Mouse (Mus musculus) spleen, embryonic (tissue): ENCODE data around the gene Klf7.
"Not testable (repeated sequence)": the region's sequence is repeated elsewhere in the genome, so short reads cannot be mapped to it uniquely, and the experiment has no call there.

Experiments used
- CTCF ChIA-PET: fragments of 350-600 bp; sonication (Branson Sonifier 250); formaldehyde crosslinking; loops from one replicate; lab custom pipeline; 2022; lab: Charles Lee

The Klf7 gene

DNA sequence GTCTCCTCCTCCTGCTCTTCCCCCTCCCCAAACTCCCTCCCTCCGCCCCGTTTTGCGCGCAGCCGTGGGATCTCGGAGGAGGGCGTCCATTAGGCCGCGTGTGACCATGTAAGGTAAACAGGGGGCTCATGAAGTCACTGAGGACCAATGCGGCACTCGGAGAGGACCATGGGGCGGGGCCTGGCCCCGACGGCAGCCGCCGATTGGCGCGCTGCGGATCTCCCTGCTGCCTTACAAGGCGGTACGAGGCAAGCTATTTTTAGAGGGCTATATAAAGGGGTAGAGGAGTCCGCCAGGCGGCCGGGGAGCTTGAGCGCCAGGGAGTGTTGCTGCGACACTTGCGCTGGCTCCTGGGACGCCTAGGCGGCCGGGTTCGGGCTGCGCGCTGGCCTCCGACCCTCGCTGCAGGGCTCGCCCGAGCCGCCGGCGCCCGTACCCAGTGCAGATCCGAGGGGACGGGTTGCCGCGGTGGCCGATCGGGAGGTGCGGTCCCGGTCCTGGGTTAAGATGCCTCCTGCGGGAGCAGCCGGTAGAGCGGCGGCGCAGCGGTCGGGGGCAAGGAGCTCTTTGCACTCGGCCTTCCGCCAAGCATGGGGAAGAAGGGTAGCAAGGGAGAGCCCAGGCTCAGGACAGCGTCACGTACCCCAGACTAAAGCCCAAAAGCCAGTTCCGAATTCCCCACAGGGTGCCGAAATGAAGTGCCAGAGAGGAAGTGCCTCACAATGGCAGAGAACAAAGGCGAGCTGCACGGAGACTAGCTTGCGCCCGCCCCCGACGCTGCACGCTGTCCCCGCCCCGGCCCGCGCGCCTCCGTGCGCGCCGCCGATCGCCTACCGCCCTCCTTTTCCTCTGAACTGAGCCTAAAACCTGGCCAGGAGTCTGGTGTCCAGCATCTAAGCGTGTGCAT is at the start of gene Klf7:
Gene Klf7 (minus strand): TSS at position 724 of the 907 bp plus-strand sequence.
- CTCF ChIA-PET = interaction anchor here (0.6 to 0.8 kb wide), 2 partner anchors 168 to 181 kb away, joined by 4 to 6 read pairs; no protein-coding TSS in a partner anchor

DNA sequence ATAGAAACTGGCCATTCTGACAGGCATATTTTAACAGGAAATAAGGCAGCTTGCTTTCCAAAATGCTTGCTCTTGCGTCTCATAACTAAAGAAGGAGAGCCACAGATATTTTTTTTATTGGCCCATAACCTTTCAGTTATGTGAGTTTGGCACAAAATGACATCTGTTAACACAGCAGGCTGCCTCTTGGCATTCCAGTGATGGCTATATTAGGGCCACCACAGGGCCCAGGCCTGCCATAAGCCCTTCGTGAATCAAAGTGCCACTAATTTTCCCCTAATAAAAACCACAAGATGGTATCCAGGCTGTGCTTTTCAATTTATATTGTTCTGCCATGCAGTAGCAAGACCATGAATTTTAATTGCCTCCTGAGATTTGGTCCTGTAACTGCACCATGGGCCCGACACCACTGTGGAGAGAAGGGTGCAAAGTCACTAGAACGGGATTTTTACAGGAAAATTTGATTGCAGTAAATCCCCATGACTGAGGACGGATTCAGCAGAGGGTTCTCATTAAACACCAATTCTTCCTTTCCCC is 42.5 kb upstream of the Klf7 start:
- CTCF ChIA-PET = no interaction called here

DNA sequence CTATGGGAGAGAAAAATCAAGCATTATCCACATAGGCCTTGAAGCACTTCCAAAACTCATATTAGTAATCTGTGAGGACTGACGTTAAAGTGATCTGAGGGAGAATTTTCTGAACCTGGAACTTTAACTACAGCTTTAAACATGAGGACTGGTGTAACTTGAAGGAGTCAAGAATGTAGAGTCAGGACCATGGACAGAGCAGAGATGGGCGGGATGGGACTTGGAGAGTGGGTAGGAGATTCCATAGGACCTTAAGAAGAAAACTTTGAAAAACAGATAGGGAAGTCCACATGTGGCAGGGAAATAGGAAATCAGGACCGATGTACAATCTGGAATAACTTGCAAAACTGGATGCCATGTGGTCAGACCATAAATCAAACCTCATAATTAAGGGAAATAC is 36.7 kb upstream of the Klf7 start:
- CTCF ChIA-PET = no interaction called here

GRCm38 (mm10) chr1:64149185-64149584 is 27.1 kb upstream of the Klf7 start:
- CTCF ChIA-PET = no interaction called here

DNA sequence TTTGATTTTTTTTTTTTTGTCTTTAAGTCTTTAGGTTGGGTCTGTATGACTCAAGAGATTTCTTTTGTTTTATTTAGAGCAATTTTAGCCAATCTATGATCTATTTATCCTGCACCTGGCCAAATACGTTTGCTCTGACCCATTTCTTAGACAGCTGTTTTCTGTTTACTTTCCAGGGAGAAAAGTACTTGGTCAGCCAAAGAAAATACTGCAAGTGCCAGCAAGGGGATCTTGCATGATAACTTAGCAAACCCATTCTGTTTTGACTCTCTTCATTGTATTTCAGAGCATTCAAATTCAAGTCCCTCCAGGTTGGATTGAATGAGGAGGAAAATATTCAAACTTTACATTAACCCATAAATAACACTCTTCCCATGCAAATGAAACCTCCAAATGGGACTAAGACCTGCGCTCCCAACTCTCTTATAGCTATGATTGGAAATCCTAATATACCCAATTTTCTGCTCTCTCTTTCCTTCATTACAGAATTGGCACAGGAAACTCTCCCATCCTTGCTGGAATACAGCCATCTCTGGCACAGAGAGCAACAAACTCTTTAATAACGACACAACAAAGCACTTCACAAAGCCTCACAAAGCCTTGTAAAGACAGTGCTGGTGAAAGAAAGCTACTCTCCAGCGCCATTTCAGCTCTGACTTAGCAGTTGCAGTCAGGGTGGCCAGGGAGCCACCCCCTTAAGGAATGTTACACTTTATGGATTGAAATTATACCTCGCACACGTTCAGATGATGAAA is 20.8 kb upstream of the Klf7 start:
- CTCF ChIA-PET = no interaction called here

- CTCF ChIA-PET = no interaction called here
Measured at GRCm38 (mm10) chr1:64134439-64134838, 12.4 kb upstream of the Klf7 start.

- CTCF ChIA-PET = no interaction called here
Measured at GRCm38 (mm10) chr1:64126822-64127221, 4.7 kb upstream of the Klf7 start.

DNA sequence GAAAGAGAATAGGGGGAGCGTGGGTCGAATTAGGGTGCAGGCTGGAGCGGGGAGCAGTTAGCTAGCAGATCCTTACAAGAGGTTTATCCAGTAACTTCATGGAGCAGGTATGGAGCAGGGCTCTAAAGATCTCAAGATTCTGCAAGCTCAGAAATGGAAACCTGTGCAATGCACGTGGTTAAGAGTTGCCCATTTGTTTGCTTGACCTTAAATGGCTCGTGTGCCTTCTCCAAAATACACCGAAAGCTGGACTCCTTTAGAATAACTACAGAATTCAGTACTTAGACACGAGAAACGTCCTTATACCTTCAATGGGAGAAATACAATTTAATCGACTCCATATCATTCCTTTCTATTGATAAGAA is 366 bp upstream of the Klf7 start:
- CTCF ChIA-PET = interaction anchor here (0.6 kb wide), 1 partner anchor 169 kb away, joined by 4 read pairs; no protein-coding TSS in a partner anchor

- CTCF ChIA-PET = interaction anchor here (0.6 to 0.8 kb wide), 3 partner anchors 182 to 567 kb away, joined by 4 to 6 read pairs (median 6); no protein-coding TSS in a partner anchor
Measured at GRCm38 (mm10) chr1:64120811-64121515, 1.1 kb downstream of the Klf7 start.

DNA sequence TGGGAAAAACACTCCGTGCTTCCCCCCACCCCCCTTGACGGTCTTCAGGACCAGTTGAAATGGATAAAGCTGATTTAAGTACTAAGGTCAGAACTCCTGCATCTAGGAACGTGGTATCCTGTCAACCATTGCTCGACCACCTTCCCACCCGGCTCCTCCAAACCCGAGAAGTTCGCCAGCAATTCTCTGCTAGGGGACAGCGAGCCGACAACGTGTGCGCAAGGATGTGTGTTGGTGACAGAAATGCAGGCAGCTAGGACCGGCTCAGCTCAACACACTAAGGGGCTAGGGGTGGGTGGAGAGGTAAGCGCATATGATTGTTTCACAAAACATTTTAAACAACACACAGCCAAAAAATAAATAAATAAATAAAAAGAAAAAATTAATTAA is 1.7 kb downstream of the Klf7 start:
- CTCF ChIA-PET = interaction anchor here (0.6 to 0.7 kb wide), 2 partner anchors 223 to 568 kb away, joined by 4 to 6 read pairs; no protein-coding TSS in a partner anchor

GRCm38 (mm10) chr1:64119851-64120250 is 2.2 kb downstream of the Klf7 start:
- CTCF ChIA-PET = no interaction called here

- CTCF ChIA-PET = no interaction called here
Measured at GRCm38 (mm10) chr1:64119358-64119794, 2.7 kb downstream of the Klf7 start.

DNA sequence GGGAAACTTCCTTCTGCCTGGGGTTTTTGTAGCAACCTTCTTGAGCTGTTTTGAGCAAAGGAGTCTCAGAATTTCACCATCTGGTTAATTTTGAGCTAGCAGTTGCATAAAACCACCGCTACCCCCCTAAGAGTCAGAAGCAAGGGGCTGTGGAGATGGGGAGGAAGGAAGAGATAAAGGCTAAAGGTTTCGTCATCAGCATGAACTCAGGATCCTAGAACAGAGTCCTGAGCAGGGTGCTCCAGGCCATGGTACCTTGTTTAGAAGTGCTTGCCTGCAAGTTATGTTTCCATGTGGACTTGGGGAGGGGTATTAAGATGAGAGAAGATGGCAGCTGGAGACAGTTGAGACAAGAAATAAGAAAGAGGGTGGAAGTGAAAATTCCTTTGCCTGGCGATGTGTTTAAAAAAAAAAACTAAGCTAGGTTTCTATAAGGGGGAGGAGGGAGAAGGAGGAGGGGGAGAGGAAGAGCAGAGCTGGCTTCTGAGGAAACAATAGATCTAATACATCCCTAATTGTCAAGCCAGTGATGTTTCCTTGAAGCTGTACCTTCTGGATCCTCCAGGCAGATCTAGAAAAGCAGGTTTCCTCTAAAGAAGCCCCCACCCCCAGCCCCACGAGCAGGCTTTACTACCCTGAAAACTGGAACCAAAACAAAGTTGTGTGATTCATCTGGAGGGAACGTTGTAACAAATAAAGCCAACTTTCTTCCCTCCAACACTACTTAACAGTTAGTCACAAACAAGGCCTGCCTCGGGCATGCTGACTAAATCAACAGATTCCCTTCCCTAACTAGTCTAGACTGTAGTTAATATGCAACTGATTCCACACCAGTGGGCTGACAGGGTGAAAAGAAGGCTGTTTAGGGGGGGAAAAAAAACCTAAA is 3.6 kb downstream of the Klf7 start:
- CTCF ChIA-PET = no interaction called here

DNA sequence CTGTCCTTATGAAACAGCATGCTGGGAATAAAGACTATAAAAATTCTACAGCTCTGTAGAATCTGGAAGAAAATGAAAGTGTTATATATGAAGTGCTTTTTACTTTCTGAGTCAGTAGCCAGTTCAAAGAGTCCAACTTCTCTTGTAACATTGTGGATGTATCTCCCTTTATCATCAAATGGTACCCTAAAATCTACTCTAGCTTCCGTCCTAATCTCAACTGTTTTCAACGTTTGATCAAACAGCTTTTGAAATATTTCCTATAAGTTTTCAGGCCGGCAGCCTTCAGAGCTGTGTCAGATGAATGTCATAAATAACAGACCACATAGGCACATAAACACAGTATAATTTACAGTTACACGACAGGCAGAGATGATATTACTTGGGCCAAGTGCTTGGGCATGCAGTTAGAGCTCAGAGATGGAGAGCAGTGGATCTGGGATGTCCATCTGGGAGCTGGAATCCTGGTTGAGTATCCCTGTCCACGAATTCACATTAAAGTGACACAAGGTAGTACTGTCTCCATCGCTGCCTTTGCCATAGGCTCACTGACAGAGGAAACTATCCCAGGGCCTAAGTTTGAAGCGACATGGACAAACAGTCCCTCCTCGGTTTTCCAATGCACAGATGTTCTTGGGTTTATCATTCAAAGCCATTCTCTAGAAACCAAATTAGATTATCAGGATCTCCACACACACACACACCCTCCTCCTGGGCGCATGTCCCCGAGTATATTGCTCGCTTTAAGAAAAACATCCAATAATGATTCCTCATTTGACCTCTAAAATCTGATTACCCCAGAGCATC is 4.4 kb downstream of the Klf7 start:
- CTCF ChIA-PET = no interaction called here

DNA sequence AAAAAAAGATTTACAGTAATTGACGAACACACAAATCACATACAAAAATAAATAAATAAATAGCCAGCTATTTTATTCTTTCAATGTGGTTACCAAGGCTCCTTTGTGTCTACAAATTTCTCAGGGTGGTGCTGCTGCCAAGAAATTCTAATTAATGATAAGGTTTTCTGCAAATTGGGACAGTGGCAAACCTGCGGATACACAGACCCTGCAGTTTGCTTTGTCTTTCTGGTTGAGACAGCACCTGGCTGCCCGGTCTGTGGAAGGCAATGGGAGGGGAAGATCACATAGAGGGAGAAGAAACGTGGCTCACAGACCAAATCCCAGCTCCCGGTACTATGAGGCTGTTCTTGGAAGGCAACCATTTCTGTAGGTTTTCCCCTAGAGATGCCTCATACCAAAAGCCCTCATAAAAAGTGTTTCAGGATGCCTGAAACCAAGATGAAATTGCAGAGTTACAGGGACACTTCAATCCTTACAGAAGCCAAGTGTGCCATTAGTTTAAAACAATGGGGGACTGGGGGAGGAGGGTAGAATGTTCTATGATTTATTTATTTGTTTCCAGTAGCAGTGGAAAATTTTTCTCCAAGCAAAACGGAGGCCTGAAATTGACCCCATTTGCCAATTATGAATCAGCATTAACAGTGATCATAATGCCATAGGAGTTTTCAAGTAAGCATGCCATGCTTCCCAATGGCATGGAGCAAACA is 5.2 kb downstream of the Klf7 start:
- CTCF ChIA-PET = no interaction called here

- CTCF ChIA-PET = no interaction called here
Measured at GRCm38 (mm10) chr1:64114579-64114978, 7.5 kb downstream of the Klf7 start.

GRCm38 (mm10) chr1:64108653-64109052 is 13.4 kb downstream of the Klf7 start:
- CTCF ChIA-PET = not testable (repeated sequence)

DNA sequence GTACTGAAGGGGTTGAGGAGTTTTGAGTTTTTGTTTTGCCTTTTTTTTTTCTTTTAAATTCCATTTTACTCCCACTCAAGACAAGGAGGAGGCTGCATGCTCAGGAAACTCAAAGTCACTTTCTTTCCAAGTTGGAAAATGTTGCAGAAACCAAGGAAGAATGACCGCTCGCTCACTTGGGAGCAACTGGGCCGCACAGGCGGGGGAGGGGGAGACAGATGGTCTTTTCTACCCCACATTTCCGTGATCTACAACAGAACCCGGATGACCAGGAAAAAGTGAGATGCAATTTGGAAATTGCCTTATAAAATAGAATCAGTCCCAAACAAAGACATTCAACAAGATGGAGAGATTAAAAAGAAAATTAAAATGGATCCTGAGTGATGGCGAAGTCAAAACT is 14.6 kb downstream of the Klf7 start:
- CTCF ChIA-PET = no interaction called here

DNA sequence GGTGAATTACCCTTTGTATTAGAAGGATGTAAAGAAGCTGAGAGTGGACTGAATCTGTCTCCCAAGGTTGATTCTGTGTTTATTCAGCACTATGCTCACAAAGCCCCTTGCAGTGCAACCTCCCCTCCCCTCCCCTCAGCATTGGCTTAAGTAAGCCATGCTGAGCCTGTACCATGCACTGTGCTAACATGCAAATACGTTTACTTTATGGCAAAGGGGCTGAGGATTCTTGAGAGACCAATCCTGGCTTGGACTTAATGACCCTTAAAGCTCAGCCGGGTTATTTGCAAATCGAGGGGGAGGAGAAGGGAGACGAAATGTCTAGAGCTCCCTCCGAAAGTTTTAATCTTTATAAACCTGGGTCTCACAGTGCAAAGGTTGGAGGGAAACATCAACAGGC is 16.0 kb downstream of the Klf7 start:
- CTCF ChIA-PET = no interaction called here
